Mouse (Mus musculus) MEL (cell line): ENCODE data around the gene Blcap. TPM values are rescaled to one million over a fixed set of nuclear protein-coding genes. Genes with fewer than 3 reads are reported as not detected.

ENCODE experiments used
- DNase-seq: peaks from one replicate; pipeline ENCODE4 v3.0.0; 2011; ENCODE audit warnings: low read depth, low spot score
- H3K27ac ChIP-seq: 2 replicates; pipeline ENCODE4 v1.5.1; 2012; ENCODE audit warnings: low read depth, mild to moderate bottlenecking, control low read depth, low read length, moderate library complexity; ENCODE audit not compliant: control insufficient read depth
- H3K27me3 ChIP-seq, 2 experiments: fragments of 150-350 bp in 1 of 2; sonication (generic) in 1 of 2; 2 replicates each; pipeline ENCODE4 v1.6.1; 2012; ENCODE audit warnings: low read length in 2 of 2, mild to moderate bottlenecking in 2 of 2, improper control_type of control experiment in 1 of 2, moderate library complexity in 1 of 2; ENCODE audit not compliant: insufficient read depth in 2 of 2, control insufficient read depth in 1 of 2
- H3K36me3 ChIP-seq, 2 experiments: 2 replicates each; pipeline ENCODE4 v1.6.1; 2012 to 2014; ENCODE audit warnings: low read length in 2 of 2, improper control_type of control experiment in 1 of 2, inconsistent platforms in 1 of 2, mild to moderate bottlenecking in 1 of 2; ENCODE audit not compliant: insufficient read depth in 2 of 2, control insufficient read depth in 1 of 2
- H3K4me1 ChIP-seq, 2 experiments: fragments of 150-350 bp in 1 of 2; sonication (generic) in 1 of 2; 2 replicates each; pipeline ENCODE4 v1.6.1; 2012; ENCODE audit warnings: low read length in 2 of 2, improper control_type of control experiment in 1 of 2, mild to moderate bottlenecking in 1 of 2; ENCODE audit not compliant: insufficient read depth in 2 of 2, control insufficient read depth in 1 of 2
- H3K4me3 ChIP-seq, 2 experiments: fragments of 150-350 bp in 1 of 2; sonication (generic) in 1 of 2; 2 replicates each; pipeline ENCODE4 v1.5.1; 2012; ENCODE audit warnings: low read depth in 2 of 2, low read length in 2 of 2, mild to moderate bottlenecking in 2 of 2, moderate library complexity in 2 of 2, control low read depth in 1 of 2, improper control_type of control experiment in 1 of 2; ENCODE audit not compliant: control insufficient read depth in 1 of 2, insufficient read depth in 1 of 2
- H3K79me2 ChIP-seq: 2 replicates; pipeline ENCODE4 v1.6.1; 2012; ENCODE audit warnings: mild to moderate bottlenecking, low read length, moderate library complexity; ENCODE audit not compliant: control insufficient read depth, poor library complexity, insufficient read depth
- H3K9ac ChIP-seq: 2 replicates; pipeline ENCODE4 v1.6.1; 2012; ENCODE audit warnings: low read depth, mild to moderate bottlenecking, control low read depth, low read length, moderate library complexity; ENCODE audit not compliant: control insufficient read depth, poor library complexity, severe bottlenecking
- H3K9me3 ChIP-seq: fragments of 150-350 bp; sonication (generic); replicated peaks from 2 replicates; pipeline ENCODE4 v1.6.1; 2012; ENCODE audit warnings: mild to moderate bottlenecking, low read length, improper control_type of control experiment, moderate library complexity; ENCODE audit not compliant: insufficient read depth
- CHD1 ChIP-seq: IDR thresholded peaks from 2 replicates; pipeline ENCODE4 v1.6.1; 2012; ENCODE audit warnings: low read depth, mild to moderate bottlenecking, inconsistent platforms, low read length, improper control_type of control experiment
- CHD2 ChIP-seq: IDR thresholded peaks from 2 replicates; pipeline ENCODE4 v1.6.1; 2011; ENCODE audit warnings: low read length, improper control_type of control experiment
- GATA1 ChIP-seq: IDR thresholded peaks from 2 replicates; pipeline ENCODE4 v1.6.1; 2011; ENCODE audit warnings: low read depth, low read length, improper control_type of control experiment
- JUND ChIP-seq: IDR thresholded peaks from 2 replicates; pipeline ENCODE4 v1.6.1; 2011; ENCODE audit warnings: low read depth, mild to moderate bottlenecking, improper control_type of control experiment, low read length
- KAT2A ChIP-seq: conservative IDR thresholded peaks from 2 replicates; pipeline ENCODE4 v1.6.1; 2012; ENCODE audit warnings: low read depth, low read length, improper control_type of control experiment, inconsistent platforms
- MAFK ChIP-seq: IDR thresholded peaks from 2 replicates; pipeline ENCODE4 v1.6.1; 2011; ENCODE audit warnings: low read depth, mild to moderate bottlenecking, low read length, improper control_type of control experiment, borderline replicate concordance
- MAZ ChIP-seq: IDR thresholded peaks from 2 replicates; pipeline ENCODE4 v1.6.1; 2012; ENCODE audit warnings: low read depth, mild to moderate bottlenecking, inconsistent platforms, low read length, improper control_type of control experiment
- MEF2A ChIP-seq: IDR thresholded peaks from 2 replicates; pipeline ENCODE4 v1.6.1; 2014; ENCODE audit warnings: low read depth, mild to moderate bottlenecking, inconsistent platforms, low read length, improper control_type of control experiment; ENCODE audit not compliant: poor library complexity, insufficient replicate concordance, severe bottlenecking; ENCODE audit errors: extremely low read depth
- MXI1 ChIP-seq: IDR thresholded peaks from 2 replicates; pipeline ENCODE4 v1.6.1; 2011; ENCODE audit warnings: mild to moderate bottlenecking, low read depth, low read length, improper control_type of control experiment
- MYC ChIP-seq: IDR thresholded peaks from 2 replicates; pipeline ENCODE4 v1.6.1; 2011; ENCODE audit warnings: low read depth, mild to moderate bottlenecking, low read length, improper control_type of control experiment, moderate library complexity
- NELFE ChIP-seq: IDR thresholded peaks from 2 replicates; pipeline ENCODE4 v1.6.1; 2011; ENCODE audit warnings: low read depth, low read length, improper control_type of control experiment
- NRF1 ChIP-seq: IDR thresholded peaks from 2 replicates; pipeline ENCODE4 v1.6.1; 2014; ENCODE audit warnings: low read depth, mild to moderate bottlenecking, inconsistent platforms, low read length, improper control_type of control experiment, moderate library complexity; ENCODE audit not compliant: poor library complexity, insufficient read depth, severe bottlenecking
- POLR2A ChIP-seq, 2 experiments: IDR thresholded peaks; 2 replicates each; pipeline ENCODE4 v1.6.1; 2011 to 2012; ENCODE audit warnings: low read length in 2 of 2, mild to moderate bottlenecking in 2 of 2, control low read depth in 1 of 2, improper control_type of control experiment in 1 of 2, low read depth in 1 of 2, moderate library complexity in 1 of 2; ENCODE audit not compliant: control insufficient read depth in 1 of 2, insufficient read depth in 1 of 2, poor library complexity in 1 of 2
- POLR2AphosphoS2 ChIP-seq: IDR thresholded peaks from 2 replicates; pipeline ENCODE4 v1.6.1; 2011; ENCODE audit warnings: low read length, improper control_type of control experiment
- POLR2AphosphoS5 ChIP-seq: IDR thresholded peaks from 2 replicates; pipeline ENCODE4 v1.6.1; 2012; ENCODE audit warnings: low read depth, borderline replicate concordance, mild to moderate bottlenecking, inconsistent platforms, low read length, moderate library complexity, mixed read lengths
- SIN3A ChIP-seq: IDR thresholded peaks from 2 replicates; pipeline ENCODE4 v1.6.1; 2012; ENCODE audit warnings: low read length, improper control_type of control experiment, inconsistent platforms
- SMC3 ChIP-seq: IDR thresholded peaks from 2 replicates; pipeline ENCODE4 v1.6.1; 2011; ENCODE audit warnings: low read depth, low read length, improper control_type of control experiment
- TAL1 ChIP-seq: IDR thresholded peaks from 2 replicates; pipeline ENCODE4 v1.6.1; 2012; ENCODE audit warnings: mild to moderate bottlenecking, inconsistent platforms, low read length, moderate library complexity, mixed read lengths
- USF1 ChIP-seq: IDR thresholded peaks from 2 replicates; pipeline ENCODE4 v1.6.1; 2014; ENCODE audit warnings: low read depth, mild to moderate bottlenecking, inconsistent platforms, low read length, improper control_type of control experiment, moderate library complexity
- ZNF384 ChIP-seq: IDR thresholded peaks from 2 replicates; pipeline ENCODE4 v1.6.1; 2012; ENCODE audit warnings: low read depth, mild to moderate bottlenecking, inconsistent platforms, low read length, improper control_type of control experiment
- polyA plus RNA-seq, 2 experiments: library from polyadenylated mRNA; stranded (reverse) in 1 of 2; unstranded in 1 of 2; fragments of >175 nt in 1 of 2; fragments of >200 nt in 1 of 2; gene quantifications; 2 replicates each; pipeline versions ENCODE4 v1.2.1 to v1.2.4; 2012; ENCODE audit warnings: low replicate concordance in 2 of 2, low read depth in 1 of 2; ENCODE audit not compliant: insufficient read length in 2 of 2, insufficient read depth in 1 of 2, missing spikeins in 1 of 2
- total RNA-seq: library from RNA; depleted of rRNA; stranded (reverse); fragments of 300-350 nt; gene quantifications from 2 replicates; pipeline ENCODE4 v1.2.3, GENCODE M21; 2012

The Blcap gene
- total and polyA plus RNA-seq, 3 experiments, result 11.6 to 19.1 TPM; not detected in 1

DNA sequence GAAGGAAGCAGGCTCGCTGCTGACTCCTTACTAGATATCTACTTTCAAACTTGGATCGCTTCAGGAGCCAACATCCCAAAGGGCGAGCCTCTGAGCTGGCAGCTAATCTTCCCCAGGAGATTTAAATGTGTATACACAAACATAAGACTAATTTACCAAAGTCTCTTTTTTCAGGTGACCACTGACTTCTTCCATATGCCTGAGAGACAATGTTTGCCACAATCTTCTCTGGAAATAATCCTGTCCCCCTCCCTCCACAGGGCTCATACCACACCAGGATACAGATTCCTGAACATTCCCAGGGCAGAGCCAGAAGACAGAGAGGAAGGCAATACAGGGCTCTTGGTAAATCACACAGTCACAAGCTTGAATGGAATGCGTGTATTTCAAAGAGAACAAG, 6.4 kb downstream of the Blcap start:
- H3K4me1 ChIP-seq, result peaks cover 0 to 19% of the 10 kb centered on the region in 2 experiments; a peak in 3 of 4 replicates
- H3K79me2 ChIP-seq, result peaks cover 29% of the 10 kb centered on the region
- TF ChIP-seq MXI1, result no peak
- no peak for TF ChIP-seq KAT2A
- TF ChIP-seq POLR2AphosphoS2, result no peak
- no peak for TF ChIP-seq NELFE
- TF ChIP-seq JUND, result no peak
- no peaks in the 10 kb centered on the region for H3K27me3 ChIP-seq
- H3K4me3 ChIP-seq, result no peak overlapping the region
- no peaks in the 10 kb centered on the region for H3K9me3 ChIP-seq
- no peak for DNase-seq
- 0 out of 2 replicates have a peak overlapping the region, but pooled peaks have one; percentile 9 for H3K9ac ChIP-seq
- H3K36me3 ChIP-seq, result peaks cover 0 to 17% of the 10 kb centered on the region in 2 experiments; a peak in 2 of 4 replicates
- H3K27ac ChIP-seq, result no peak overlapping the region

DNA sequence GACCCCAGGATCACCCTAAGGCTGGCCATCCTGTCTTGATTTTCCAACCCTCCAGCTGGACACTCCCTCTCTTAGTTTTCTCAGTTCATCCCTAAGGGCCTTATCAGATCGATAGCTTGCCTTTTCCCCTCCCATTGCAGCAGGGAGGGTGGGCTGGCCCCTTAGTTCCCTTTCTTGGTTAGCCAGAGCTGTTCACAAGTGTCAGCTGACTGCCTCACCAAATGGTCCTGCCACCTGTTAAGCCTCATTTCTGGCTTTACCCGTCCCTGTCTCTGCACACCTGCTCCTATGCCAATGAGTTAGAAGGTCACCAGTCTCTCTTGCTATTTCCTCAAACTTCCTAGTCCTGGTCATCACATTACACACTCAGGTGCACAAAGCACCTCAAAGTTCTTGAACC, 8.0 kb downstream of the Blcap start:
- Histone ChIP-seq H3K9ac (no peak overlapping the region), H3K79me2 (peaks cover 32% of the 10 kb centered on the region), H3K4me1 (peaks cover 0 to 19% of the 10 kb centered on the region in 2 experiments; a peak in 3 of 4 replicates), H3K4me3 (no peak overlapping the region), H3K36me3 (peaks cover 0 to 17% of the 10 kb centered on the region in 2 experiments; a peak in 2 of 4 replicates), H3K27me3 (no peaks in the 10 kb centered on the region), H3K27ac (no peak overlapping the region), H3K9me3 (no peaks in the 10 kb centered on the region)
- TF ChIP-seq SIN3A (no peak), GATA1 (peak; percentile 35), MEF2A (no peak), MAZ (no peak), USF1 (peak; percentile 65)
- peak; percentile 49 for DNase-seq

GRCm38 (mm10) chr2:157561165-157561836, 9.8 kb downstream of the Blcap start:
- Histone ChIP-seq H3K9me3 (no peaks in the 10 kb centered on the region), H3K27me3 (no peaks in the 10 kb centered on the region), H3K4me1 (peaks cover 0 to 19% of the 10 kb centered on the region in 2 experiments; a peak in 3 of 4 replicates), H3K27ac (no peak overlapping the region), H3K36me3 (peaks cover 0 to 17% of the 10 kb centered on the region in 2 experiments; a peak in 3 of 4 replicates), H3K4me3 (no peak overlapping the region), H3K9ac (no peak overlapping the region), H3K79me2 (peaks cover 32% of the 10 kb centered on the region)
- no peak for DNase-seq
- TF ChIP-seq MAFK (no peak), TAL1 (no peak), NRF1 (no peak), MXI1 (no peak), POLR2A (IDR thresholded peaks at IDR 0.05; ENCODE audit: control insufficient read depth in 1 of 2, insufficient read depth in 1 of 2, low read depth in 1 of 2, low read length in 2 of 2, poor library complexity in 1 of 2) (no peak), POLR2AphosphoS5 (no peak), CHD1 (no peak), MEF2A (no peak), MYC (no peak), CHD2 (no peak), USF1 (no peak), SMC3 (no peak), ZNF384 (no peak)
